Mouse (Mus musculus): ENCODE measurements at regions not wholly inside any gene's neighbourhood (a gene's known extent, or its start where the extent isn't known, plus 50 kb on each side); places are given as distances from the start of the nearest gene placed in this dataset.

GRCm38 (mm10) chr13:60355707-60356490, 178.7 kb upstream of the Gas1 start:
- DNase-seq (ENCODE audit: low spot score in 2 of 2): no peak

GRCm38 (mm10) chr13:60358408-60359060, 181.4 kb upstream of the Gas1 start:
- no peak for DNase-seq (ENCODE audit: low spot score in 2 of 2)

- no peak for DNase-seq (ENCODE audit: low spot score in 2 of 2)
Measured at GRCm38 (mm10) chr13:60364778-60365672, 187.9 kb upstream of the Gas1 start.

- peak in 1 of 2 experiments; percentile 21 for DNase-seq (ENCODE audit: low spot score in 2 of 2)
Measured at GRCm38 (mm10) chr13:60369216-60369615, 192.1 kb upstream of the Gas1 start.

- no peak for DNase-seq (ENCODE audit: low spot score in 2 of 2)
Measured at GRCm38 (mm10) chr13:60371656-60372055, 194.5 kb upstream of the Gas1 start.

GRCm38 (mm10) chr13:60376705-60377104, 199.5 kb upstream of the Gas1 start:
- DNase-seq (ENCODE audit: low spot score in 2 of 2): no peak

- no peak for DNase-seq (ENCODE audit: low spot score in 2 of 2)
Measured at GRCm38 (mm10) chr13:60382855-60383254, 205.7 kb upstream of the Gas1 start.

- no peak for DNase-seq (ENCODE audit: low spot score in 2 of 2)
Measured at GRCm38 (mm10) chr13:60398836-60399235, 202.9 kb upstream of the Dapk1 start.

- DNase-seq (ENCODE audit: low spot score in 2 of 2): no peak
Measured at GRCm38 (mm10) chr13:60400764-60401487, 200.8 kb upstream of the Dapk1 start.

- DNase-seq (ENCODE audit: low spot score in 2 of 2): no peak
Measured at GRCm38 (mm10) chr13:60403471-60403870, 198.3 kb upstream of the Dapk1 start.

GRCm38 (mm10) chr13:60407344-60407743, 194.4 kb upstream of the Dapk1 start:
- DNase-seq (ENCODE audit: low spot score in 2 of 2): no peak

GRCm38 (mm10) chr13:60409706-60410502, 191.8 kb upstream of the Dapk1 start:
- no peak for DNase-seq (ENCODE audit: low spot score in 2 of 2)

- DNase-seq (ENCODE audit: low spot score in 2 of 2): peak in 1 of 2 experiments; percentile 51
Measured at GRCm38 (mm10) chr13:60416024-60416423, 185.7 kb upstream of the Dapk1 start.

GRCm38 (mm10) chr13:60417015-60417414, 184.7 kb upstream of the Dapk1 start:
- DNase-seq (ENCODE audit: low spot score in 2 of 2): no peak

GRCm38 (mm10) chr13:60417436-60418158, 184.2 kb upstream of the Dapk1 start:
- DNase-seq (ENCODE audit: low spot score in 2 of 2): no peak

- peak in 1 of 2 experiments; percentile 22 for DNase-seq (ENCODE audit: low spot score in 2 of 2)
Measured at GRCm38 (mm10) chr13:60420386-60420785, 181.4 kb upstream of the Dapk1 start.

- no peak for DNase-seq (ENCODE audit: low spot score in 2 of 2)
Measured at GRCm38 (mm10) chr13:60420842-60421696, 180.7 kb upstream of the Dapk1 start.

GRCm38 (mm10) chr13:60424267-60424666, 177.5 kb upstream of the Dapk1 start:
- DNase-seq (ENCODE audit: low spot score in 2 of 2): no peak

- DNase-seq (ENCODE audit: low spot score in 2 of 2): no peak
Measured at GRCm38 (mm10) chr13:60425140-60425539, 176.6 kb upstream of the Dapk1 start.

Data from layer of hippocampus, adult 18-20 months (tissue).